Comparison of ENCODE assay signal across 23 mouse cellular contexts in the genomic region with DNA sequence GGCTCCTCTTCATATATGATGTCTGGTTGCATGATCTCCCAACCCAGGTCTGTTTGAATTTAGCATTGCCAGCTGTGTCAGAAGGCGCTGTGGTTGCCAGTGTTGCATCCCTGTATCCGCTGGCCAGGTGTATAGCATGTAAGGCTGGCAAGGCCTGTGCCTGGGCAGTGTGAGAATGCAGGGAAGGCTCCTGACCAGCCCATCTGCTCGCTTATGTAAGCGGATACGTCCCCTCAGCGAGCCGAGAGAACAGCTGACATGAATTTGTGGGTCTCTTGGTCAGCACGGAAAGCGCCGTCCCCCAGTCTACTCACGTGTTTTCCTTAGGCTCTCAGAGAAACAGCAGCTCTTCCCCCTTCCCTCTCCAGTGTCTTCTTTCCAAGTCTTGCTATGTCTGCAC.
DNase-seq lines count a peak whose midpoint lies in the region; ATAC-seq and TF ChIP-seq lines count a peak whose summit lies in the region.
"Had no signal": no experiment of that assay in that cellular context is flagged by ENCODE, and none has a peak within 500 bp of the region (broad histone marks: within the 10 kb centered on the region; RNA-seq: fewer than 3 reads in every experiment).

No protein-coding gene starts in this region.

- no peak for TF ChIP-seq EP300 in liver, postnatal 0 days (IDR thresholded peaks at IDR 0.05; ENCODE audit: low read depth)

- H3K4me1 ChIP-seq in kidney, postnatal 0 days (replicated peaks; ENCODE audit: insufficient read depth, low read length): no peaks in the 10 kb centered on the region
- no peaks in the 10 kb centered on the region for H3K4me1 ChIP-seq in embryonic facial prominence, embryonic 11.5 days (ENCODE audit: control insufficient read depth, insufficient read depth, low read length)
- H3K4me1 ChIP-seq in embryonic facial prominence, embryonic 15.5 days: peaks cover 4% of the 10 kb centered on the region; the same call in 1 of the 2 replicates
- H3K4me1 ChIP-seq in liver, postnatal 0 days (ENCODE audit: insufficient read depth): no peaks in the 10 kb centered on the region
- H3K4me1 ChIP-seq: heart, embryonic 12.5 days; hindbrain, embryonic 12.5 days had no signal

- H3K4me3 ChIP-seq in kidney, postnatal 0 days (replicated peaks; ENCODE audit: low read depth, low read length): no peak overlapping the region
- no peak overlapping the region for H3K4me3 ChIP-seq in embryonic facial prominence, embryonic 11.5 days (ENCODE audit: low read depth, low read length)
- no peak overlapping the region for H3K4me3 ChIP-seq in embryonic facial prominence, embryonic 15.5 days (replicated peaks)
- no peak overlapping the region for H3K4me3 ChIP-seq in liver, postnatal 0 days (ENCODE audit: low read depth, low read length)
- H3K4me3 ChIP-seq: forebrain, embryonic 12.5 days; heart, embryonic 12.5 days; hindbrain, embryonic 12.5 days had no signal

- no peak overlapping the region for H3K9ac ChIP-seq in kidney, postnatal 0 days (ENCODE audit: low read depth, low read length)
- H3K9ac ChIP-seq in embryonic facial prominence, embryonic 11.5 days (replicated peaks; ENCODE audit: low read length): no peak overlapping the region
- no peak overlapping the region for H3K9ac ChIP-seq in embryonic facial prominence, embryonic 15.5 days
- H3K9ac ChIP-seq in liver, postnatal 0 days (replicated peaks): no peak overlapping the region
- H3K9ac ChIP-seq: forebrain, embryonic 12.5 days; heart, embryonic 12.5 days; hindbrain, embryonic 12.5 days had no signal

- H3K36me3 ChIP-seq in kidney, postnatal 0 days (ENCODE audit: insufficient read depth, low read length): no peaks in the 10 kb centered on the region
- no peaks in the 10 kb centered on the region for H3K36me3 ChIP-seq in embryonic facial prominence, embryonic 11.5 days (replicated peaks; ENCODE audit: control insufficient read depth, insufficient read depth, low read depth, low read length)
- no peaks in the 10 kb centered on the region for H3K36me3 ChIP-seq in embryonic facial prominence, embryonic 15.5 days
- no peaks in the 10 kb centered on the region for H3K36me3 ChIP-seq in liver, postnatal 0 days (replicated peaks; ENCODE audit: insufficient read depth, low read length)
- H3K36me3 ChIP-seq: forebrain, embryonic 12.5 days; heart, embryonic 12.5 days; hindbrain, embryonic 12.5 days had no signal

- H3K9me3 ChIP-seq in kidney, postnatal 0 days (replicated peaks; ENCODE audit: low read length): no peaks in the 10 kb centered on the region
- no peaks in the 10 kb centered on the region for H3K9me3 ChIP-seq in embryonic facial prominence, embryonic 11.5 days (replicated peaks; ENCODE audit: control insufficient read depth, low read length)
- H3K9me3 ChIP-seq in embryonic facial prominence, embryonic 15.5 days (replicated peaks): no peaks in the 10 kb centered on the region
- no peaks in the 10 kb centered on the region for H3K9me3 ChIP-seq in liver, postnatal 0 days (ENCODE audit: low read length)
- H3K9me3 ChIP-seq: forebrain, embryonic 12.5 days; heart, embryonic 12.5 days; hindbrain, embryonic 12.5 days had no signal

- TF ChIP-seq CTCF in kidney, postnatal 0 days (IDR thresholded peaks at IDR 0.05; ENCODE audit: low read depth): no peak
- TF ChIP-seq CTCF in liver, postnatal 0 days (IDR thresholded peaks at IDR 0.05; ENCODE audit: low read depth): no peak

- H3K27ac ChIP-seq in kidney, postnatal 0 days: no peak overlapping the region
- H3K27ac ChIP-seq in embryonic facial prominence, embryonic 11.5 days (replicated peaks; ENCODE audit: low read depth, low read length): no peak overlapping the region
- H3K27ac ChIP-seq in embryonic facial prominence, embryonic 15.5 days (replicated peaks): no peak overlapping the region
- no peak overlapping the region for H3K27ac ChIP-seq in liver, postnatal 0 days (ENCODE audit: low read depth)
- H3K27ac ChIP-seq: forebrain, embryonic 12.5 days; hindbrain, embryonic 12.5 days had no signal

- no peak overlapping the region for H3K4me2 ChIP-seq in kidney, postnatal 0 days (ENCODE audit: low read length)
- no peak overlapping the region for H3K4me2 ChIP-seq in embryonic facial prominence, embryonic 11.5 days (ENCODE audit: low read depth, low read length)
- no peak overlapping the region for H3K4me2 ChIP-seq in embryonic facial prominence, embryonic 15.5 days (replicated peaks)
- no peak overlapping the region for H3K4me2 ChIP-seq in liver, postnatal 0 days (ENCODE audit: low read depth, low read length)
- H3K4me2 ChIP-seq: forebrain, embryonic 12.5 days; heart, embryonic 12.5 days; hindbrain, embryonic 12.5 days had no signal

- no peaks in the 10 kb centered on the region for H3K27me3 ChIP-seq in kidney, postnatal 0 days (ENCODE audit: insufficient read depth, low read length)
- H3K27me3 ChIP-seq in embryonic facial prominence, embryonic 11.5 days (ENCODE audit: control insufficient read depth, insufficient read depth, low read length): no peaks in the 10 kb centered on the region
- no peaks in the 10 kb centered on the region for H3K27me3 ChIP-seq in embryonic facial prominence, embryonic 15.5 days
- no peaks in the 10 kb centered on the region for H3K27me3 ChIP-seq in liver, postnatal 0 days (ENCODE audit: insufficient read depth, low read length)
- H3K27me3 ChIP-seq: CH12.LX; heart, embryonic 12.5 days; hindbrain, embryonic 12.5 days; Patski had no signal

- ATAC-seq in kidney, postnatal 0 days (replicated peaks; ENCODE audit: low FRiP score, low read depth): no peak
- no peak; the same call in 1 of the 2 replicates for ATAC-seq in embryonic facial prominence, embryonic 11.5 days (replicated peaks; ENCODE audit: insufficient number of reproducible peaks, low FRiP score, low TSS enrichment, low read depth)
- ATAC-seq in embryonic facial prominence, embryonic 15.5 days (ENCODE audit: insufficient number of reproducible peaks, low FRiP score, low TSS enrichment, low read depth): peak; percentile 15; the same call in 1 of the 2 replicates
- no peak for ATAC-seq in liver, postnatal 0 days
- ATAC-seq: activated CD4-positive, CD25-positive, alpha-beta regulatory T cell, adult 4 months; forebrain, embryonic 16.5 days; hindbrain, embryonic 16.5 days; inflammation-experienced regulatory T-cells, adult 6 months; intestine, postnatal 0 days; Patski had no signal

- peak; percentile 32 for DNase-seq in kidney, postnatal 0 days (ENCODE audit: low spot score)
- DNase-seq in kidney, adult 18-20 months: no peak
- DNase-seq in embryo, embryonic 11 days: peak; percentile 44
- peak; percentile 68 for DNase-seq in embryonic facial prominence, embryonic 11.5 days (ENCODE audit: low spot score)
- no peak for DNase-seq in adrenal gland, postnatal 36 days
- no peak for DNase-seq in liver, postnatal 0 days
- no peak for DNase-seq in natural killer cell, adult 2 months (ENCODE audit: low spot score in 2 of 2)
- DNase-seq: adrenal gland, postnatal 14 days; cerebellum, adult 18-20 months; cerebellum, adult 9-11 months; gastrocnemius, postnatal 14 days; heart, postnatal 36 days had no signal

- 57% methylated on average over 11 of the region's 11 CpGs for WGBS in kidney, postnatal 0 days
- 43% methylated on average over 11 of the region's 11 CpGs for WGBS in embryonic facial prominence, embryonic 11.5 days
- WGBS in embryonic facial prominence, embryonic 15.5 days: 40% methylated on average over 11 of the region's 11 CpGs
- 85% methylated on average over 11 of the region's 11 CpGs for WGBS in liver, postnatal 0 days (ENCODE audit: insufficient replicate concordance)

Comparison
In these comparisons a context has a peak if more than half of its experiments do, and no peak if none do; other contexts are left out.
1. DNase-seq: peak in kidney, postnatal 0 days (single experiment), embryo, embryonic 11 days (single experiment) and embryonic facial prominence, embryonic 11.5 days (single experiment); none in kidney, adult 18-20 months (single experiment), adrenal gland, postnatal 36 days (0 of 2), liver, postnatal 0 days (single experiment) and natural killer cell, adult 2 months (0 of 2).